Mouse (Mus musculus): ENCODE data around the gene Zc3hc1. TPM values are rescaled to one million over a fixed set of nuclear protein-coding genes. Genes with fewer than 3 reads are reported as not detected.
"Not testable (repeated sequence)": the region's sequence is repeated elsewhere in the genome, so short reads cannot be mapped to it uniquely, and the experiment has no call there.

The Zc3hc1 gene
- total and polyA plus RNA-seq, 3 experiments = 13.4 to 16.2 (median 16.0) TPM

- DNase-seq = no peak
- Histone ChIP-seq H3K9ac (ENCODE audit: low read depth, low read length) (no peak overlapping the region), H3K36me3 (ENCODE audit: control insufficient read depth, insufficient read depth, low read length) (no peaks in the 10 kb centered on the region), H3K4me1 (ENCODE audit: control insufficient read depth, insufficient read depth, low read length) (no peaks in the 10 kb centered on the region; the same call in 1 of the 2 replicates), H3K27ac (no peak overlapping the region), H3K79me2 (replicated peaks; ENCODE audit: control insufficient read depth, insufficient read depth, low read length) (no peaks in the 10 kb centered on the region), H3K27me3 (ENCODE audit: control insufficient read depth, insufficient read depth, low read length) (no peaks in the 10 kb centered on the region), H3K4me3 (no peak overlapping the region)
- 94% methylated on average over 7 of the region's 7 CpGs for WGBS
- no peak for TF ChIP-seq POLR2A (IDR thresholded peaks at IDR 0.05; ENCODE audit: insufficient read depth, low read depth, low read length)
- no peak for TF ChIP-seq CTCF (IDR thresholded peaks at IDR 0.05)
- TF ChIP-seq EP300 (IDR thresholded peaks at IDR 0.05; ENCODE audit: insufficient read depth, low read depth, low read length) = no peak
- intact Hi-C loops (cut with DNase I) = no loop called here
Observed at GRCm38 (mm10) chr6:30391996-30392395, 1.2 kb upstream of the Zc3hc1 start.

- H3K9ac ChIP-seq (ENCODE audit: low read depth, low read length) = peak overlapping the region; percentile 70
- H3K79me2 ChIP-seq (replicated peaks; ENCODE audit: control insufficient read depth, insufficient read depth, low read length); H3K27me3 ChIP-seq (ENCODE audit: control insufficient read depth, insufficient read depth, low read length); intact Hi-C loops (cut with DNase I); DNase-seq; H3K36me3 ChIP-seq (ENCODE audit: control insufficient read depth, insufficient read depth, low read length); H3K4me1 ChIP-seq (ENCODE audit: control insufficient read depth, insufficient read depth, low read length): not testable (repeated sequence)
- peak overlapping the region; percentile 76; the same call in 1 of the 2 replicates for H3K27ac ChIP-seq
- peak overlapping the region; percentile 69 for H3K4me3 ChIP-seq
- WGBS = 12% methylated on average over 4 of the region's 4 CpGs
Observed at GRCm38 (mm10) chr6:30390271-30390670, 557 bp downstream of the Zc3hc1 start.

DNA sequence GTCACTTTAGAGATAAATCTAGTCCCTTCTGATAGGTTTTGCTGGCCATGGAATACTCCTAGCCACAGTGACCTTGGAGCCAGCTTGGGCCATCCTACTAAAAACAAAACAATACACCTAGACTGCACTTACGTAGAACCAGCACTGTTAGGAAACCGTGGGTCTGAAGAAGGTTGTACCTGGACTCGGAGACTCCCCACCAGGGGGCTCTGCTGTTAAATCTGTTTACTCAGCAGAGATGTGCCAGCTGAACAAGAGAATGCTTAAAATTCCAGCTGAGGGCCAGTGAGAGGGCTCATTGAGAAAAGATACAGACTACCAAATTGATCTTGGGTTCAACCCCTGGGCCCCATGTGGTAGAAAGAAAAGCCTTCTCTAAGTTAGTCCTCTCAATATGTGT, 9.7 kb downstream of the Zc3hc1 start:
- intact Hi-C loops (cut with DNase I) = no loop called here
- H3K79me2 ChIP-seq (replicated peaks; ENCODE audit: control insufficient read depth, insufficient read depth, low read length) = no peaks in the 10 kb centered on the region
- peaks cover 2% of the 10 kb centered on the region; the same call in 1 of the 2 replicates for H3K36me3 ChIP-seq (ENCODE audit: control insufficient read depth, insufficient read depth, low read length)
- H3K27ac ChIP-seq = no peak overlapping the region
- TF ChIP-seq POLR2A (IDR thresholded peaks at IDR 0.05; ENCODE audit: insufficient read depth, low read depth, low read length) = no peak
- peak; percentile 30; the same call in 1 of the 2 replicates for TF ChIP-seq CTCF (IDR thresholded peaks at IDR 0.05)
- no peak for TF ChIP-seq EP300 (IDR thresholded peaks at IDR 0.05; ENCODE audit: insufficient read depth, low read depth, low read length)
- no peak for DNase-seq
- H3K4me3 ChIP-seq = no peak overlapping the region
- 70% methylated on average over 3 of the region's 3 CpGs for WGBS
- H3K9ac ChIP-seq (ENCODE audit: low read depth, low read length) = no peak overlapping the region
- H3K4me1 ChIP-seq (ENCODE audit: control insufficient read depth, insufficient read depth, low read length) = peaks cover 4% of the 10 kb centered on the region
- no peaks in the 10 kb centered on the region for H3K27me3 ChIP-seq (ENCODE audit: control insufficient read depth, insufficient read depth, low read length)

DNA sequence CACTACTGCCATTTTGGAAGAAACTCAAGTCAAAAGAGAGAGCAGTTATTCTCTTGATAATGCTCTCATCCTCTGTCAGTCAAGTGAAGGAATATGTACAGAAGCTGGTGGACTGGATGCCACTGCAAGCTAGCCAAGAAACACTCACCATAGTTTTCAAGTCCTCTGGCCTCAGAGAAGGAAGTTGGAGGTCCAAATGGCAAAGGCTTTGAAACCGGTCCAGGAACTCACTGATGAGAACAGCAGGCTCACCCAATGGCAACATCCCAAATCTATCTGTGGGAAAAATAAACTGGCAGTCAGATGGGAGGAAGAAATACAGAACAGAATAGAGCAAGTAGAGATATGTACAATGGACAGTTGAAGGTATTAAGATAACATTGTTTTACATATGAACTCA, 15.0 kb downstream of the Zc3hc1 start:
- peaks cover 28% of the 10 kb centered on the region for H3K36me3 ChIP-seq (ENCODE audit: control insufficient read depth, insufficient read depth, low read length)
- H3K4me3 ChIP-seq = no peak overlapping the region

GRCm38 (mm10) chr6:30374731-30375510, 15.9 kb downstream of the Zc3hc1 start:
- WGBS = 48% methylated on average over 16 of the region's 16 CpGs
- H3K4me3 ChIP-seq = no peak overlapping the region
- DNase-seq = peak in 1 of 2 experiments; percentile 71
- peak; percentile 70; the same call in 1 of the 2 replicates for TF ChIP-seq EP300 (IDR thresholded peaks at IDR 0.05; ENCODE audit: insufficient read depth, low read depth, low read length)
- TF ChIP-seq POLR2A (IDR thresholded peaks at IDR 0.05; ENCODE audit: insufficient read depth, low read depth, low read length) = 0 out of 2 replicates have a peak, but pooled peaks have one; percentile 15
- no peak for TF ChIP-seq CTCF (IDR thresholded peaks at IDR 0.05)
- H3K36me3 ChIP-seq (ENCODE audit: control insufficient read depth, insufficient read depth, low read length) = peaks cover 28% of the 10 kb centered on the region
- intact Hi-C loops (cut with DNase I) = no loop called here
- peak overlapping the region; percentile 81 for H3K27ac ChIP-seq
- H3K79me2 ChIP-seq (replicated peaks; ENCODE audit: control insufficient read depth, insufficient read depth, low read length) = no peaks in the 10 kb centered on the region
- H3K27me3 ChIP-seq (ENCODE audit: control insufficient read depth, insufficient read depth, low read length) = no peaks in the 10 kb centered on the region
- H3K9ac ChIP-seq (ENCODE audit: low read depth, low read length) = no peak overlapping the region
- peaks cover 18% of the 10 kb centered on the region for H3K4me1 ChIP-seq (ENCODE audit: control insufficient read depth, insufficient read depth, low read length)

More for the DNA sequence above, 15.0 kb downstream of the Zc3hc1 start:
- Histone ChIP-seq H3K27me3 (ENCODE audit: control insufficient read depth, insufficient read depth, low read length) (no peaks in the 10 kb centered on the region), H3K79me2 (replicated peaks; ENCODE audit: control insufficient read depth, insufficient read depth, low read length) (no peaks in the 10 kb centered on the region), H3K27ac (peak overlapping the region; percentile 81), H3K4me1 (ENCODE audit: control insufficient read depth, insufficient read depth, low read length) (peaks cover 18% of the 10 kb centered on the region), H3K9ac (ENCODE audit: low read depth, low read length) (no peak overlapping the region)
- TF ChIP-seq EP300 (IDR thresholded peaks at IDR 0.05; ENCODE audit: insufficient read depth, low read depth, low read length) (peak; percentile 67), POLR2A (IDR thresholded peaks at IDR 0.05; ENCODE audit: insufficient read depth, low read depth, low read length) (peak; percentile 33; the same call in 1 of the 2 replicates), CTCF (IDR thresholded peaks at IDR 0.05) (no peak)
- intact Hi-C loops (cut with DNase I) = no loop called here
- DNase-seq = peak; percentile 66 to 70
- WGBS = 24% methylated on average over 1 of the region's 1 CpGs

DNA sequence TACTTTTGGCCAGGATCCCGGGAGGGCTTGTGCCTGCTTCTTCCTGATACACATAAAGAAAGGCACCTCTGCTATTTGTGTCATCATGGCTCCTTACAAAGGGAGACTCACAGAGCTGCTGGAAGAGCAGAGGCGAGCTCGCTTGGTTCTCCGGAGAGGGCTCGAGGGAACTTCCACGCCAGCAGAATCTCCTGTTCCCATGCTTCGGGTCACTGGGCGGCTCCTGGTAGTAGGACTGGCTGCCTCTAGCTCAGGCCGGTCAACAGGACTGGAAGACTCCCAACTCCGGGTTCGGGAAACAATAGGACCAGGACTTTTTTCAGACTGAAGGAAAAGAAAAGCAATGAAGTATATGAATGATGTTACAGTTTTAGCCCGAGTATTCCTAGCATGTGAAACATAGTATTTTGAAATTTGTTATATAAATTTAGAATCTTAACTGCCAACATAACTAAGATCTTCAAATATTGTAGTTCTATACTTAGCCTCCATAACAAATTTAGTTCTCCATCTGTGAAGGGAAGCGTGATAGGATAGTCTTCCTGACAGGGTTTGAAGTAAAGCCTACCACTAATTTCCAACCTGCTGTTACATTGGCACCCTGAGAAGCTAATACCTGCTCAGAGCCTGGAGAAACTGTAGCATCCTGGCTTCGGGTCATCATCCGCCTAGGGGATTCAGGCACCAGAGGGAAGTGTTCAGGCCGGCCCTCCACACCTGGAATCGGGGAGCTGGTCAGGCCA, 18.0 kb downstream of the Zc3hc1 start:
- H3K79me2 ChIP-seq (replicated peaks; ENCODE audit: control insufficient read depth, insufficient read depth, low read length) = no peaks in the 10 kb centered on the region
- H3K36me3 ChIP-seq (ENCODE audit: control insufficient read depth, insufficient read depth, low read length) = peaks cover 37% of the 10 kb centered on the region
- intact Hi-C loops (cut with DNase I) = no loop called here
- no peak overlapping the region for H3K9ac ChIP-seq (ENCODE audit: low read depth, low read length)
- DNase-seq = peak in 1 of 2 experiments; percentile 29
- H3K4me3 ChIP-seq = no peak overlapping the region
- WGBS = 70% methylated on average over 17 of the region's 17 CpGs
- H3K27ac ChIP-seq = peak overlapping the region; percentile 81
- no peak for TF ChIP-seq POLR2A (IDR thresholded peaks at IDR 0.05; ENCODE audit: insufficient read depth, low read depth, low read length)
- no peak for TF ChIP-seq EP300 (IDR thresholded peaks at IDR 0.05; ENCODE audit: insufficient read depth, low read depth, low read length)
- TF ChIP-seq CTCF (IDR thresholded peaks at IDR 0.05) = no peak
- H3K4me1 ChIP-seq (ENCODE audit: control insufficient read depth, insufficient read depth, low read length) = peaks cover 23% of the 10 kb centered on the region
- no peaks in the 10 kb centered on the region for H3K27me3 ChIP-seq (ENCODE audit: control insufficient read depth, insufficient read depth, low read length)
